Mouse (Mus musculus) lung, postnatal 0 days (tissue): ENCODE measurements around the gene Mmel1.

Source experiments
- CTCF ChIP-seq: IDR thresholded peaks from 2 replicates; pipeline ENCODE4 v1.5.1; 2016; ENCODE audit warnings: antibody characterized with exemption, mild to moderate bottlenecking
- EP300 ChIP-seq: IDR thresholded peaks from 2 replicates; pipeline ENCODE4 v1.6.1; 2016; ENCODE audit warnings: antibody characterized with exemption, mild to moderate bottlenecking, control low read depth

DNA sequence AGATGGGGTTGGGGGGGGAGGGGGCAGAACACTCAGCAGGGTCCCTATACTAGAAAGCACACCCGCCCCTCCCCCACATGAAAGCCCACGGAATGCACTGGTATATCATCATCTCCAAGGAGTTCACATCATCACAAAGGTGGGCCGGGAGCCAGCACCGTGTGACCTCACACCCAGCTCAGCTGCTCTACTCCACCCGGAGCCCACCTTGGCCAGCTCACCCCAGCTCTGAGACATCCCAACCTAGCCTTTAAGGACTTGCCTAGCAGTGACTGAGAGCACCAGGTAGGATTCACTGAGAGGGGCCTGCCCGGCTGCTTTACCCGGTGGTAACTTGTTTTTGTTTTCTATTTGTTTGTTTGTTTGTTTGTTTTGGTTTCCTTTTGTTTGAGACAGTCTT lies at the start of gene Mmel1:
- no peak for TF ChIP-seq CTCF
- TF ChIP-seq EP300, result no peak
